Mouse (Mus musculus): ENCODE measurements around the gene Ctla4. TPM values are rescaled to one million over a fixed set of nuclear protein-coding genes. Genes with fewer than 3 reads are reported as not detected.

Ctla4 gene
- polyA plus RNA-seq, 1 experiment from 2014 or later = not detected

- Histone ChIP-seq H3K4me3 (ENCODE audit: low read depth, low read length) (no peak overlapping the region), H3K4me1 (ENCODE audit: control insufficient read depth, insufficient read depth, low read length) (no peaks in the 10 kb centered on the region), H3K9ac (ENCODE audit: low read length) (no peak overlapping the region), H3K27me3 (ENCODE audit: control insufficient read depth, insufficient read depth, low read length) (no peaks in the 10 kb centered on the region), H3K9me3 (ENCODE audit: control insufficient read depth, low read length) (no peaks in the 10 kb centered on the region), H3K4me2 (ENCODE audit: low read depth) (no peak overlapping the region), H3K36me3 (ENCODE audit: control insufficient read depth, insufficient read depth, low read length) (no peaks in the 10 kb centered on the region), H3K27ac (ENCODE audit: low read depth, low read length) (no peak overlapping the region)
- ATAC-seq (ENCODE audit: insufficient read depth, low FRiP score, low TSS enrichment) (no peak), DNase-seq (ENCODE audit: low spot score) (no peak)
- WGBS = 55% methylated on average over 10 of the region's 10 CpGs
Observed at GRCm38 (mm10) chr1:60880116-60880867, 6.5 kb upstream of the Ctla4 start.

GRCm38 (mm10) chr1:60882792-60883191, 4.0 kb upstream of the Ctla4 start:
- Histone ChIP-seq H3K27me3 (ENCODE audit: control insufficient read depth, insufficient read depth, low read length) (no peaks in the 10 kb centered on the region), H3K9me3 (ENCODE audit: control insufficient read depth, low read length) (no peaks in the 10 kb centered on the region), H3K9ac (ENCODE audit: low read length) (no peak overlapping the region), H3K36me3 (ENCODE audit: control insufficient read depth, insufficient read depth, low read length) (no peaks in the 10 kb centered on the region), H3K27ac (ENCODE audit: low read depth, low read length) (no peak overlapping the region), H3K4me3 (ENCODE audit: low read depth, low read length) (no peak overlapping the region), H3K4me2 (ENCODE audit: low read depth) (no peak overlapping the region), H3K4me1 (ENCODE audit: control insufficient read depth, insufficient read depth, low read length) (no peaks in the 10 kb centered on the region)
- DNase-seq (ENCODE audit: low spot score) (no peak), ATAC-seq (ENCODE audit: insufficient read depth, low FRiP score, low TSS enrichment) (no peak)
- 62% methylated on average over 2 of the region's 2 CpGs for WGBS

- Histone ChIP-seq H3K4me2 (ENCODE audit: low read depth) (no peak overlapping the region), H3K36me3 (ENCODE audit: control insufficient read depth, insufficient read depth, low read length) (no peaks in the 10 kb centered on the region), H3K9me3 (ENCODE audit: control insufficient read depth, low read length) (no peaks in the 10 kb centered on the region), H3K4me3 (ENCODE audit: low read depth, low read length) (no peak overlapping the region), H3K9ac (ENCODE audit: low read length) (no peak overlapping the region), H3K27ac (ENCODE audit: low read depth, low read length) (no peak overlapping the region), H3K27me3 (ENCODE audit: control insufficient read depth, insufficient read depth, low read length) (no peaks in the 10 kb centered on the region), H3K4me1 (ENCODE audit: control insufficient read depth, insufficient read depth, low read length) (no peaks in the 10 kb centered on the region)
- ATAC-seq (ENCODE audit: insufficient read depth, low FRiP score, low TSS enrichment) = no peak
- 79% methylated on average over 2 of the region's 2 CpGs for WGBS
- no peak for DNase-seq (ENCODE audit: low spot score)
Observed at GRCm38 (mm10) chr1:60883279-60883678, 3.5 kb upstream of the Ctla4 start.

- Histone ChIP-seq H3K27ac (ENCODE audit: low read depth, low read length) (no peak overlapping the region), H3K4me3 (ENCODE audit: low read depth, low read length) (no peak overlapping the region), H3K27me3 (ENCODE audit: control insufficient read depth, insufficient read depth, low read length) (no peaks in the 10 kb centered on the region), H3K9ac (ENCODE audit: low read length) (no peak overlapping the region), H3K9me3 (ENCODE audit: control insufficient read depth, low read length) (no peaks in the 10 kb centered on the region), H3K4me2 (ENCODE audit: low read depth) (no peak overlapping the region), H3K36me3 (ENCODE audit: control insufficient read depth, insufficient read depth, low read length) (no peaks in the 10 kb centered on the region), H3K4me1 (ENCODE audit: control insufficient read depth, insufficient read depth, low read length) (no peaks in the 10 kb centered on the region)
- ATAC-seq (ENCODE audit: insufficient read depth, low FRiP score, low TSS enrichment) (no peak), DNase-seq (ENCODE audit: low spot score) (no peak)
- 86% methylated on average over 1 of the region's 1 CpGs for WGBS
Observed at GRCm38 (mm10) chr1:60884611-60885010, 2.2 kb upstream of the Ctla4 start.

- Histone ChIP-seq H3K4me2 (ENCODE audit: low read depth) (no peak overlapping the region), H3K4me1 (ENCODE audit: control insufficient read depth, insufficient read depth, low read length) (no peaks in the 10 kb centered on the region), H3K27ac (ENCODE audit: low read depth, low read length) (no peak overlapping the region), H3K9ac (ENCODE audit: low read length) (no peak overlapping the region), H3K9me3 (ENCODE audit: control insufficient read depth, low read length) (no peaks in the 10 kb centered on the region), H3K4me3 (ENCODE audit: low read depth, low read length) (no peak overlapping the region), H3K27me3 (ENCODE audit: control insufficient read depth, insufficient read depth, low read length) (no peaks in the 10 kb centered on the region), H3K36me3 (ENCODE audit: control insufficient read depth, insufficient read depth, low read length) (no peaks in the 10 kb centered on the region)
- ATAC-seq (ENCODE audit: insufficient read depth, low FRiP score, low TSS enrichment) (no peak), DNase-seq (ENCODE audit: low spot score) (no peak)
- 88% methylated on average over 5 of the region's 5 CpGs for WGBS
Observed at GRCm38 (mm10) chr1:60898127-60898932, 11.5 kb downstream of the Ctla4 start.

- Histone ChIP-seq H3K9me3 (ENCODE audit: control insufficient read depth, low read length) (no peaks in the 10 kb centered on the region), H3K27ac (ENCODE audit: low read depth, low read length) (no peak overlapping the region), H3K4me1 (ENCODE audit: control insufficient read depth, insufficient read depth, low read length) (no peaks in the 10 kb centered on the region), H3K4me3 (ENCODE audit: low read depth, low read length) (no peak overlapping the region), H3K27me3 (ENCODE audit: control insufficient read depth, insufficient read depth, low read length) (no peaks in the 10 kb centered on the region), H3K4me2 (ENCODE audit: low read depth) (no peak overlapping the region), H3K9ac (ENCODE audit: low read length) (no peak overlapping the region), H3K36me3 (ENCODE audit: control insufficient read depth, insufficient read depth, low read length) (no peaks in the 10 kb centered on the region)
- 79% methylated on average over 2 of the region's 2 CpGs for WGBS
- no peak for ATAC-seq (ENCODE audit: insufficient read depth, low FRiP score, low TSS enrichment)
- no peak for DNase-seq (ENCODE audit: low spot score)
Observed at GRCm38 (mm10) chr1:60898933-60899210, 12.1 kb downstream of the Ctla4 start.

- H3K27me3 ChIP-seq (ENCODE audit: control insufficient read depth, insufficient read depth, low read length) = no peaks in the 10 kb centered on the region
- H3K9ac ChIP-seq (ENCODE audit: low read length) = no peak overlapping the region
- no peaks in the 10 kb centered on the region for H3K4me1 ChIP-seq (ENCODE audit: control insufficient read depth, insufficient read depth, low read length)
- H3K36me3 ChIP-seq (ENCODE audit: control insufficient read depth, insufficient read depth, low read length) = no peaks in the 10 kb centered on the region
- WGBS = 84% methylated on average over 3 of the region's 3 CpGs
- H3K27ac ChIP-seq (ENCODE audit: low read depth, low read length) = no peak overlapping the region
- H3K4me2 ChIP-seq (ENCODE audit: low read depth) = no peak overlapping the region
- DNase-seq (ENCODE audit: low spot score) (no peak), ATAC-seq (ENCODE audit: insufficient read depth, low FRiP score, low TSS enrichment) (no peak)
- no peak overlapping the region for H3K4me3 ChIP-seq (ENCODE audit: low read depth, low read length)
- no peaks in the 10 kb centered on the region for H3K9me3 ChIP-seq (ENCODE audit: control insufficient read depth, low read length)
Observed at GRCm38 (mm10) chr1:60899244-60899643, 12.4 kb downstream of the Ctla4 start.

GRCm38 (mm10) chr1:60902547-60902946, 15.7 kb downstream of the Ctla4 start:
- Histone ChIP-seq H3K27me3 (ENCODE audit: control insufficient read depth, insufficient read depth, low read length) (no peaks in the 10 kb centered on the region), H3K9ac (ENCODE audit: low read length) (no peak overlapping the region), H3K9me3 (ENCODE audit: control insufficient read depth, low read length) (no peaks in the 10 kb centered on the region), H3K4me2 (ENCODE audit: low read depth) (no peak overlapping the region), H3K36me3 (ENCODE audit: control insufficient read depth, insufficient read depth, low read length) (no peaks in the 10 kb centered on the region), H3K4me3 (ENCODE audit: low read depth, low read length) (no peak overlapping the region), H3K27ac (ENCODE audit: low read depth, low read length) (no peak overlapping the region), H3K4me1 (ENCODE audit: control insufficient read depth, insufficient read depth, low read length) (no peaks in the 10 kb centered on the region)
- DNase-seq (ENCODE audit: low spot score) = no peak
- ATAC-seq (ENCODE audit: insufficient read depth, low FRiP score, low TSS enrichment) = no peak
- 74% methylated on average over 6 of the region's 6 CpGs for WGBS

GRCm38 (mm10) chr1:60903126-60903525, 16.3 kb downstream of the Ctla4 start:
- Histone ChIP-seq H3K9me3 (ENCODE audit: control insufficient read depth, low read length) (no peaks in the 10 kb centered on the region), H3K27me3 (ENCODE audit: control insufficient read depth, insufficient read depth, low read length) (no peaks in the 10 kb centered on the region), H3K36me3 (ENCODE audit: control insufficient read depth, insufficient read depth, low read length) (no peaks in the 10 kb centered on the region), H3K4me1 (ENCODE audit: control insufficient read depth, insufficient read depth, low read length) (no peaks in the 10 kb centered on the region), H3K9ac (ENCODE audit: low read length) (no peak overlapping the region), H3K27ac (ENCODE audit: low read depth, low read length) (no peak overlapping the region), H3K4me3 (ENCODE audit: low read depth, low read length) (no peak overlapping the region), H3K4me2 (ENCODE audit: low read depth) (no peak overlapping the region)
- DNase-seq (ENCODE audit: low spot score) = no peak
- 90% methylated on average over 7 of the region's 7 CpGs for WGBS
- ATAC-seq (ENCODE audit: insufficient read depth, low FRiP score, low TSS enrichment) = no peak
